Mouse (Mus musculus) lung, adult 2 months (tissue): ENCODE data around the gene Sulf2. TPM values are rescaled to one million over a fixed set of nuclear protein-coding genes. Genes with fewer than 3 reads are reported as not detected.

Source experiments
- DNase-seq: peaks from one replicate; pipeline ENCODE4 v3.0.0; 2022
- H3K4me1 ChIP-seq: fragments of 200-500 bp; 2 replicates; pipeline ENCODE4 v1.6.1; 2011; ENCODE audit warnings: low read length; ENCODE audit not compliant: control insufficient read depth, insufficient read depth
- H3K4me3 ChIP-seq: fragments of 200-500 bp; replicated peaks from 2 replicates; pipeline ENCODE3; 2011; ENCODE audit warnings: low read depth, mild to moderate bottlenecking, control low read depth, low read length; ENCODE audit errors: extremely low read depth
- CTCF ChIP-seq: fragments of 200-500 bp; IDR thresholded peaks from 2 replicates; pipeline ENCODE4 v1.5.1; 2011; ENCODE audit warnings: mild to moderate bottlenecking, low read length, control low read depth; ENCODE audit not compliant: insufficient read depth
- POLR2A ChIP-seq: fragments of 200-500 bp; IDR thresholded peaks from 2 replicates; pipeline ENCODE4 v1.6.1; 2011; ENCODE audit warnings: low read depth, mild to moderate bottlenecking, control low read depth, low read length, borderline replicate concordance; ENCODE audit errors: extremely low read depth
- WGBS: fragments of 180-500 bp; shearing (Covaris S2); methylation state at CpG from one replicate; pipeline ENCODE4 v1.1.7; 2018; 5-methylcytosine and 5-hydroxymethylcytosine counted together
- polyA plus RNA-seq: library from polyadenylated mRNA; depleted of rRNA; stranded (reverse); fragments of >200 nt; gene quantifications from 2 replicates; pipeline ENCODE4 v1.2.3, GENCODE M21; 2012

Sulf2 gene
- polyA plus RNA-seq, 1 experiment, result 37.6 TPM

- Histone ChIP-seq H3K4me3 (no peak overlapping the region), H3K4me1 (peaks cover 5% of the 10 kb centered on the region; the same call in 1 of the 2 replicates)
- WGBS, result 51% methylated on average over 13 of the region's 13 CpGs
- DNase-seq, result no peak
- no peak for TF ChIP-seq POLR2A
- no peak for TF ChIP-seq CTCF
These were observed 29.8 kb downstream of the Sulf2 start for GRCm38 (mm10) chr2:166125492-166126252.

- H3K4me3 ChIP-seq, result no peak overlapping the region
- TF ChIP-seq CTCF (no peak), POLR2A (no peak)
- WGBS, result 81% methylated on average over 1 of the region's 2 CpGs
- no peak for DNase-seq
- H3K4me1 ChIP-seq, result peaks cover 5% of the 10 kb centered on the region; the same call in 1 of the 2 replicates
These were observed 30.4 kb downstream of the Sulf2 start for GRCm38 (mm10) chr2:166125033-166125432.

DNA sequence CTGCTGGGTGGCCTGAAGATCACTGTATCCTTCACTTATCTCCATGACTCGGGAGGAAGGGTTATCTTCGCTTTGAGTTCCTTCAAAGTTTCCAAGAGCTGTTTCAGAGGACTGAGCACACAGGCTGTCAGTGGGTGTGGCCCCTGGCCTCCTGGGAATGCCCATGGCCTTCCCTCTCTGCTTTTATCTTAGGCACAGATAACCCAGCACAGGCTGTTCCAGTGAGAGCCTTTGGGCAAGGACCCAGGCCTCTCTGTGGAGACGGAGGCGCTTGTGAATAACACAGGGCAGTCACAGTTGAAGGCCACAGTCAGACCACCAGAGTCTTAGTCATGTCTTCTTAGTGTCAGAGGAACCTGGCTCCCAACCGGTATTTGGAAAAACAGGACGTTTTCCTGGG, 32.7 kb downstream of the Sulf2 start:
- no peak overlapping the region for H3K4me3 ChIP-seq
- H3K4me1 ChIP-seq, result peaks cover 5% of the 10 kb centered on the region; the same call in 1 of the 2 replicates
- no peak for DNase-seq
- TF ChIP-seq POLR2A (no peak), CTCF (no peak)
- 63% methylated on average over 6 of the region's 6 CpGs for WGBS

DNA sequence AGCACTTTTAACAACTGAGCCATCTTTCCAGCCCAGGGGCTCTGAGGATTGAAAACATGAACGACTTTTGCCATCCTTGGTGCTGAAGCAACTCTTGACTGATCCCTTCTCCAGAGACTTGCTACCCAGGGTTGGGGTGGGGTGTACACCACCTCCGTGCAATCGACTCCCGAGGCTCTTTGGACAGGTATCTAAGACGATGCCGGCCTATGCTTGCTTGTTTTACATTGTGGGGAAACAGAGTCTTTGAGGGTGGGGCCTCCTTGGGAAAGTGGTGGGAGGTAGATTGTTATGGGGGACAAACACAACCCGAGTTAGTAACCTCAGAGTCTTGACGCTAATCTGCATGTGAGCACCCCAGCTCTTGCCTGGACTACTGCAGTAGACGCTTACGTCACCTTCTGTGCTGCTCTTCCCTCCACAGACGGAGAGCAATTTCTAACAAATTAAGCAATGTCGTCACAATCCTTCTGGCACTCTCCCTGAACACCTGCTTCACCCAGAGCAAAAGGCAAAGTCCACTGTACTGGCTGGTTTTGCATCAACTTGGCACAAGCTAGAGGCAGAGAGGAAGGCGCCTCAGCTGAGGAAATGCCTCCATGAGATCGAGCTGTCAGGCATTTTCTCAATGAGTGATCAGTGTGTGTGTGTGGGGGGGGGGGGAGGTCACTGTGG, 33.6 kb downstream of the Sulf2 start:
- no peak for TF ChIP-seq POLR2A
- TF ChIP-seq CTCF, result no peak
- WGBS, result 72% methylated on average over 14 of the region's 14 CpGs

DNA sequence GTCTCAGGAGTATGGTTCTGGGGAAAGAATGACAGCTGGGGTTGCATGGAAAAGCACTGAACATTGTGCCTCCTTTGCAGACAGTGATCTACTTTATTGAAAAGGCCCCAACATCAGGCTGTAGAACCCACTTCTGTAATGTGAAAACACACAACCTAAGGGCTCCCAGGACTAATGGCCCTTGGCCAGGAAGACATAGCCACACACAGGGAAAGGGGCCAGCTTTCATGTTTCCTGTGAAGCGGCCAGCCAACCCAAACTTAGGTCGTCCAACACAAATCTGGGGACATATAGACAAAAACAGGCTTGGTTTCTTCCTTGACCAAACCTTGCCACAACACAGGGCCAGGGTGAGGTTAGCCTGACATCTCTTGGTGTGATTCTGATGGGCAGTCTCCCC, 35.5 kb downstream of the Sulf2 start:
- WGBS, result 50% methylated on average over 2 of the region's 2 CpGs
- H3K4me3 ChIP-seq, result no peak overlapping the region
- DNase-seq, result no peak
- TF ChIP-seq CTCF (no peak), POLR2A (no peak)
- 0 out of 2 replicates have a peak, but pooled peaks cover 4% of the 10 kb centered on the region for H3K4me1 ChIP-seq

More for the DNA sequence above, 33.6 kb downstream of the Sulf2 start:
- no peak for DNase-seq
- Histone ChIP-seq H3K4me1 (peaks cover 7% of the 10 kb centered on the region; the same call in 1 of the 2 replicates), H3K4me3 (no peak overlapping the region)

DNA sequence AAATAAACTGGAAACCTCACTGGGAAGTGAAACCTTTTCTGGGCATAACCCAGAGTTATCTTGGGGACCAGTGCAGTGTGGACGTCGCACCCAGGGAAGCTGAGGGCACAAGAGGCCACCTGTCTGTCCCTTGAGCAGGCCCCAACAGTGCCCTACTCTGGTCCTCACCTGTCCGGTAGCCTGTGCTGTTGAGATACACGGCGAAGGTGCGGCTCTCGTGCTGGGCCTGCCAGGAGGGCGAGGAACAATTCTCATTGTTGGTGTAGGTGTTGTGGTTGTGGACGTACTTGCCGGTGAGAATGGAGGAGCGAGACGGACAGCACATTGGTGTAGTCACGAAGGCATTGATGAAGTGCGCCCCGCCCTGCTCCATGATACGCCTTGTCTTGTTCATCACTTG, 38.8 kb downstream of the Sulf2 start:
- DNase-seq, result no peak
- TF ChIP-seq CTCF, result no peak
- TF ChIP-seq POLR2A, result no peak
- WGBS, result 94% methylated on average over 16 of the region's 16 CpGs
- Histone ChIP-seq H3K4me1 (peaks cover 6% of the 10 kb centered on the region; the same call in 1 of the 2 replicates), H3K4me3 (no peak overlapping the region)

DNA sequence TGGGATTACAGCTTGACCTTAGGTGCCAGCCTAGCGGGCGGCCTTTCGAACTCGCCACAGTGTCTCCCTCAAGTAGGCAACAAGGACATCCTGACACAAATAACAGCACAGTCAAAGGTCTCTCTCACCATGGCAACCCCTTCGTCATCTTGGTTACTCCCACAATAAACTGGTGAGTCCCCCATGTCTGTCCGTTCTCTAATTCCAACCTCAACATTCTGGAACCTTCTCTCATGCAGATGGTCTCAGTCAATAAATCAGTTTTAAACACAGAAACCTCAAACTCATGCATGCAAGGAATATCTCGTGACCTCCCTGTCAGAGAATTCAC, 39.2 kb downstream of the Sulf2 start:
- 54% methylated on average over 7 of the region's 7 CpGs for WGBS
- Histone ChIP-seq H3K4me1 (peaks cover 6% of the 10 kb centered on the region; the same call in 1 of the 2 replicates), H3K4me3 (no peak overlapping the region)
- no peak for DNase-seq
- TF ChIP-seq POLR2A, result no peak
- TF ChIP-seq CTCF, result no peak

DNA sequence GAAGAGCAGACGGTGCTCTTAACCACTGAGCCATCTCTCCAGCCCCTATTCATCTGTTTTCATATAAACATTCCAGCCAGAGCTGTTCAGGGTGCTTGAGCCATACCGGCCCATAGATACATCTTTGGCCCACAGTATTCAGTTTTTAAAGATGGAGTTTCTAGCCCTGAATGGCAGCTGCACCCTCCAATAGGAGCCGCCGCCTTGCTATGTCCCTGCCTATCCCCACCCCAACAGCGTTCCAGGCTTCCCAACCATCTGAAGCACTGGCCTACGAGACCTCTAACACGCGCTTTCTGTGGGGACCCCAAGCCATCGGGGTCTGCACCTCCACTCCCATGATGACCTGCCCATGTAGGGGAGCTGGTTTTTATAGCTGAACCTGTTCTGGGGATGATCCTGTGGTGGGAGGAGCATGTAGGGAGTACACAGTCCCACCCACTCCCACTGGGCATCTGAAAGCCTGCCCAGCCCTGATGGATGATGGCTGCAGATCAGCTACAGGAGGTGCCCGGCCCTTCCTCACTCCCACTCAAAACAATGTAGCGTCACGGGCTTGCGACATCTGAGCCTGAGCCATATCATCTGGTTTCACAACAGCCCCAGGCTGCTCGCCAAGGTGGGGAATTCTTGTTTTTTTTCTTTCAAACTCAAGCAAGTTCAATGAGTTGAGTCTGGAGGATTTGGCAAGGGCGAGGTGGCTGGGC, 39.7 kb downstream of the Sulf2 start:
- H3K4me1 ChIP-seq, result peaks cover 6% of the 10 kb centered on the region; the same call in 1 of the 2 replicates
- peak; percentile 86 for DNase-seq
- no peak overlapping the region for H3K4me3 ChIP-seq
- TF ChIP-seq POLR2A, result no peak
- no peak for TF ChIP-seq CTCF
- 68% methylated on average over 15 of the region's 15 CpGs for WGBS

- TF ChIP-seq CTCF (no peak), POLR2A (no peak)
- no peak overlapping the region for H3K4me3 ChIP-seq
- peaks cover 6% of the 10 kb centered on the region; the same call in 1 of the 2 replicates for H3K4me1 ChIP-seq
- 95% methylated on average over 11 of the region's 11 CpGs for WGBS
- DNase-seq, result no peak
These were observed 42.5 kb downstream of the Sulf2 start for GRCm38 (mm10) chr2:166112986-166113385.

GRCm38 (mm10) chr2:166111831-166112250, 43.6 kb downstream of the Sulf2 start:
- WGBS, result 58% methylated on average over 10 of the region's 10 CpGs
- DNase-seq, result no peak
- peaks cover 4% of the 10 kb centered on the region; the same call in 1 of the 2 replicates for H3K4me1 ChIP-seq
- TF ChIP-seq CTCF (no peak), POLR2A (no peak)
- H3K4me3 ChIP-seq, result no peak overlapping the region

- WGBS, result 60% methylated on average over 2 of the region's 2 CpGs
- DNase-seq, result no peak
- no peak overlapping the region for H3K4me3 ChIP-seq
These were observed 44.2 kb downstream of the Sulf2 start for GRCm38 (mm10) chr2:166111238-166111637.

More at GRCm38 (mm10) chr2:166111238-166111637, 44.2 kb downstream of the Sulf2 start:
- H3K4me1 ChIP-seq, result peaks cover 2% of the 10 kb centered on the region; the same call in 1 of the 2 replicates
- no peak for TF ChIP-seq CTCF
